Mouse (Mus musculus): ENCODE results near the gene Nos3.

The Nos3 gene

DNA sequence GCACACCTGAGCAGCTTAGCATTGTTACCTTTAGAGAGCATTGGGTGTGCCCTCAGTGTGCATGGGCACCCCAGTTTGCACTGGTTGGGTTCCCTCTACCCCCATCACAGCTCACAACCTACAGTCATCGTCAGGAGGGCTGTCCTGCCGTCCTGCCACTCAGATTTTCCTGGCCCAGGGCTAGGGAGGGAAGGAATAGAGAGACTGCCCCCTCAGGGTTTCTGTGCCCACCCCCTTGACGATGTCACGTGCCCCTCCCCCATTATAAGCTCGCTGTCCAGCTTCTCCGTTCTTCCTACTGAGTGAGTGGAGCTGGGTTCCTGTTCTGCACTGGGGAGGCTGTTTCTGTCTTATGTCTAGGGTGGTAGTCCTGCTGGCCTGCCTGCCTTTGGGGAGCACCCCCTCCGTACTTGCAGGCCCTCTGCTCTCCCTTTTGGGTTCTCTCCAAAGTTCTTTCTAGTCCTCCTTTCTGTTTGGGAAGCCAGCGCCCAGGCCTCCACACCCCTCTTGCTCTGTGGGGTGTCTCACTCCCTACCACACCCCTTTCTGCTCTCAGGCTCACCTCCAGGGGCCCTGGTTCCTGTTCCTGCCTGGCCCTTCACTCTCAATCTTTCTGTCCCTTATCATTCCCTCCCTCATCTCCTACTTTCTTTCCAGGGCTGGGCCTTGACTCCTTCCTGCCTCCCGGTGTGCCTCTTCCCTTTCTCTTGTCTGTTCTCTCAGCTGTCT is 62.1 kb downstream of the Nos3 start:
- DNase-seq (ENCODE audit: low read depth, low spot score): no peak

DNA sequence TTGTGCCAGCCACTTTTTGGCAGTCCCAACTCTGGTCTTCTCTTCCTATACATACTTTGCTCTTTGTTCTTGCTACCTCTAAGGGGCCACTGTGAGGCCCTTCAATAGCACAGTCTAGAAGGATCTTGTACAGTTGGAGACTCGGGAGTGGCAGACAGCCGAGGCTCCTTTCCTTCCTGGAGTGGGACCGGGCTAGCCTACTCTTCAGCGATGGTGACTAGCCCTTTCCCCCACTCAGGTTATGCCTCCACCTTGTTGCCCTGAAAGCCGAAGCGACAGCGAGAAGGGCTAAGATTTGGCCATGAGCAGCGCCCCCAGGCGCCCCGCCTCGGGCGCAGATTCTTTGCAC is 62.6 kb downstream of the Nos3 start:
- no peak for DNase-seq (ENCODE audit: low read depth, low spot score)

DNA sequence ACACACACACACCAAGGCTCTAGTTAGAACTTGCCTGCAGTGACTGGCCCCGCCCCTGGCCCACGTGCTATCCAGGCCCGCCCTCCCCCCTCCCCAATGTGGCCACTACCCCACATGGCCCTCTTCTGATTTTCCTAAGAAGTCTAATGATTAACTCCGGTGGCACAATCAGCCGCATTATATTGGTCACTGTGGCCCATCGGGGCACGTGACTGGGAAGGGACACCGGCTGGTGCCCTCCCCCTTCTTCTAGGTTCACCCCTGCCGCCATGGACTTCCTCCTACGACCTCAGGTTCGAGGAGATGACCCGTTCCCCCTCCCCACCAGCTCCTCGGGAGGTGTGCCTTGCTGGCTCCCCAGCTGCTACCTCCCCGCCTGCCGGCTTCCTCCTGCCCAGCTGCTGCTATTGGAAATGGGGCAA is 63.4 kb downstream of the Nos3 start:
- DNase-seq (ENCODE audit: low read depth, low spot score): no peak

DNA sequence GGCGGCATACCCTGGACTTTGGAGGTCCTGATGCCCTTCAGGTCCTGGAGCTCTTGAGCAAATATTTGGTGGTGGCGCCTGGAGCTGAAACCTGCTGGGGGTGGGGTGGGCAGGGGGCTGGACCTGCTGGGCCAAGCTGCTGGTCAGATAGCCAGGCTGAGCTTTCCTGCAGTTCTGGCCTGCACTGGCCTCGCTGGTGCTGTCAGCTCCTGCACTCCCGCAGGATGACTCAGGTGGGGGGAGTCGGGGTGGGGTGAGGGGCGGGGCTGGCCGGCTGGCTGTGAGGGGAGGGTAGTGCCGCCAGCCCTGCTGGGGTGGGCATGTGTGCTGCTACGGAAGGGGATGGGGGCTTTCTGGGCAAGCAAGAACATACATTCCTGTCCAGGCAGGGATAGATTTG is 64.0 kb downstream of the Nos3 start:
- DNase-seq (ENCODE audit: low read depth, low spot score): no peak

DNA sequence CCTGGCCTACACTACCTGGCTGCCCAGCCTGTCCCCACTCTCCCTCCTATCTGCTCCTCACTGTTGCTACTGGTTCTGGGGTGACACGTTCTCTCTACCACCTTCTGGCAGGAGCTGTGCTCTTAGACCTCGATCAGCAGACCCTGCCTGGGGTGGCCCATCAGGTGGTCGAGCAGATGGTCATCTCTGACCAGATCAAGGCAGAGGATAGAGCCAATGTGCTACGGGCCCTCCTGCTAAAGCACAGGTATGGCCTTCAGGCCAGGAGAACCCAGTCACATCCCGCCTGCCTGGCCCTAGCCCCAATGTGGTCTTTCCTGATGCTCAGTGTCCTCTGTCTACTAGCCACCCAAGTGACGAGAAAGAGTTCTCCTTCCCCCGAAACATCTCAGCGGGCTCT is 69.4 kb downstream of the Nos3 start:
- DNase-seq (ENCODE audit: low read depth, low spot score): no peak

Data from retina, postnatal 7 days (tissue).